Mouse (Mus musculus) heart, embryonic 12.5 days (tissue): Measurements from ENCODE around the gene Gpr152. TPM values are rescaled to one million over a fixed set of nuclear protein-coding genes. Genes with fewer than 3 reads are reported as not detected.
A peak's percentile ranks its signal among the peaks of the same experiment; 100 is the strongest.
"Not testable (repeated sequence)": the region's sequence is repeated elsewhere in the genome, so short reads cannot be mapped to it uniquely, and the experiment has no call there.

Experiments
- ATAC-seq: fragments of 200-750 bp; cut with Nextera tagmentation; 2 replicates; pipeline ENCODE4 v1.8.0; 2017; ENCODE audit warnings: moderate TSS enrichment, moderate library complexity; ENCODE audit not compliant: insufficient number of reproducible peaks, low FRiP score
- H3K27ac ChIP-seq: fragments of 300-500 bp; sonication (generic); 2 replicates; pipeline ENCODE4 v1.5.1; 2016; ENCODE audit warnings: mild to moderate bottlenecking, moderate library complexity; ENCODE audit not compliant: poor library complexity, severe bottlenecking
- H3K27me3 ChIP-seq: fragments of 300-500 bp; sonication (generic); replicated peaks from 2 replicates; pipeline ENCODE4 v1.6.1; 2016; ENCODE audit warnings: mild to moderate bottlenecking, moderate library complexity
- H3K36me3 ChIP-seq: fragments of 300-500 bp; sonication (generic); 2 replicates; pipeline ENCODE4 v1.6.1; 2016; ENCODE audit warnings: mild to moderate bottlenecking, moderate library complexity
- H3K4me1 ChIP-seq: fragments of 300-500 bp; sonication (generic); replicated peaks from 2 replicates; pipeline ENCODE4 v1.6.1; 2016; ENCODE audit warnings: mild to moderate bottlenecking
- H3K4me2 ChIP-seq: fragments of 300-500 bp; sonication (generic); 2 replicates; pipeline ENCODE4 v1.6.1; 2016; ENCODE audit warnings: mild to moderate bottlenecking, moderate library complexity
- H3K4me3 ChIP-seq: fragments of 300-500 bp; sonication (generic); 2 replicates; pipeline ENCODE4 v1.5.1; 2016; ENCODE audit warnings: mild to moderate bottlenecking
- H3K9ac ChIP-seq: fragments of 300-500 bp; sonication (generic); 2 replicates; pipeline ENCODE4 v1.6.1; 2016; ENCODE audit warnings: mild to moderate bottlenecking, moderate library complexity
- H3K9me3 ChIP-seq: fragments of 300-500 bp; sonication (generic); replicated peaks from 2 replicates; pipeline ENCODE4 v1.6.1; 2016; ENCODE audit warnings: mild to moderate bottlenecking, moderate library complexity
- WGBS: fragments of 180-500 bp; shearing (Covaris S2); methylation state at CpG from one replicate; pipeline ENCODE4 v1.1.7; 2016; 5-methylcytosine and 5-hydroxymethylcytosine counted together
- polyA plus RNA-seq: library from polyadenylated mRNA; unstranded; fragments of >200 nt; fragmentation: Nextera tagmentation; extraction: Ambion mirVana; gene quantifications from 2 replicates; pipeline ENCODE4 v1.2.1, GENCODE M21; 2016

The Gpr152 gene
- polyA plus RNA-seq, 1 experiment from 2014 or later, result not detected

DNA sequence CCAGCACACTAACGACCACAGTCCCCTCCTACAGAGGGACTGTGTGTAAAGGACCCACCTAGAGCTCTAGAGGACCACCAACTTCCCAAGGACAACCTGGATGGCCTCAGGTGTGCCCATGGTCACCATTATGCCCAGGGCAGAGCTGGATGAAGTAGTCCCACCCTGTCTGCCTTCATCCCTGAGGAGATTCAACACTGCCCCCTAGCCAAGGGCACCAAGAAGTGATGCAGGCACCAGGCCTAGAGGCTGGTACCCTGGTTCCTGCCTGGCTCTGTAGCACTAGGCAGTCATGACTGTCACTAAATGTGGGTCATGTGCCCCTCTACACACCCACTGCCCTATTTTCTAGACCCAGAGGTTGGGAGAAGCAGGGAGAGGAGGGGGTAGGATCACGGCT, 7.8 kb upstream of the Gpr152 start:
- 83% methylated on average over 2 of the region's 2 CpGs for WGBS
- H3K36me3 ChIP-seq, result peaks cover 57% of the 10 kb centered on the region
- ATAC-seq, result no peak

DNA sequence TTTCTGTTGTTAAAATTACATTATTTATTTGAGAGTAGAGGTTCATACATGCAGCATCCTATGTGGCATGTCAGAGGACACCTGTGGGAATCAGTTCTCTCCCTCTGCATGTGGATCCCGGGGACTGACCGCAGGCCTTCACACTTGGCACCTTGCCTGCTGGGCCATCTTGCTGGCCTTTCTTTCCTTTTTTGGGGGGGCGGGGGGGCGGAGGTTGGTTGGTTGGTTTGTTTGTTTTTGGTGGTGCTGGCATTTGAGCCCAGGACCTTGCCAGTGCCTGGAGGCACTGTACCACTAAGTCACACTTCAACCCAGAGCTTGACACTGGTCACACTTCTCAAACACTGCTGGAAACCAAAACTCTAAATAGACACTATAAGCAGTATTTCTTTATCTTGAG, 5.2 kb upstream of the Gpr152 start:
- Histone ChIP-seq H3K27ac (no peak overlapping the region), H3K27me3 (peaks cover 8% of the 10 kb centered on the region), H3K4me3 (no peak overlapping the region), H3K36me3 (peaks cover 38% of the 10 kb centered on the region), H3K4me1 (peaks cover 9% of the 10 kb centered on the region), H3K4me2 (no peak overlapping the region), H3K9ac (no peak overlapping the region), H3K9me3 (no peaks in the 10 kb centered on the region)
- no peak for ATAC-seq
- WGBS, result 78% methylated on average over 4 of the region's 4 CpGs

More for the DNA sequence above, 7.8 kb upstream of the Gpr152 start:
- Histone ChIP-seq H3K4me2 (no peak overlapping the region), H3K27me3 (no peaks in the 10 kb centered on the region), H3K9ac (no peak overlapping the region), H3K4me3 (no peak overlapping the region), H3K27ac (no peak overlapping the region), H3K4me1 (peaks cover 18% of the 10 kb centered on the region), H3K9me3 (no peaks in the 10 kb centered on the region)

DNA sequence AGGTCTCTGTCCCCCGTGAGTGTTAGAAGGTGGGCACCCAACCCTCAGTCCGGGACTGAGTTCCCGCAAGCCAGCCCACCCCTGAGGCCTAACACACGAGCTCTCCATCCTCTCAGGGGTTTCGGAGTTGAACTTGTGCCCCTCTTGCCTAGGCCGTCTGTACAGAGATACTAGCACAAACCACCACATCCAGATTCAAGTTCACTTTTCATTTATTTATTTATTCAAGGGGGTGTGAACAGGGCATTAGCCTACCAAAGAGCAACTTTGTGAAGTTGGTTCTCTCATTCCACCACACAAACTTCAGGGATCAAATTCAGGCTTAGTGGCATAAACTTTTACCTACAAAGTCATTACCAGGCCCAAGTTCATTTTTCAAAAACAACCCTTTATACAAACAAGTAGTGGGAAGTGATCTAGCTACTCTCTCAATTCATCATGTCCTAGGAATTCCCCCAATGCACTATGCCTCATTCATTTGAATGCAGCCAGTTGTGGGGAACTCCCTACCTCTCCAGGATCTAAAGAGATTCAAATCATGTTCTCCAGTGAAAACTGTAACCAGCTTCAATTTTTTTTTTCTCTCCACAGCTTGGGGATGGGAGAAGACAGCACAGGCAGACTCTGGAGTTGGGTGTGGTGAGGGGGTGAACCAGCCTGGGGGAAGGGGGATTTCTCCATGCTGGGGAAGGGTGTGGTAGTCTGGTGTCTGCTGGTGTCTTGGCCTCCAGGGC, 4.2 kb upstream of the Gpr152 start:
- not testable (repeated sequence) for H3K9me3 ChIP-seq, H3K4me2 ChIP-seq, H3K9ac ChIP-seq, H3K27ac ChIP-seq, H3K4me3 ChIP-seq, H3K4me1 ChIP-seq, H3K27me3 ChIP-seq, ATAC-seq
- peaks cover 28% of the 10 kb centered on the region for H3K36me3 ChIP-seq
- 72% methylated on average over 6 of the region's 6 CpGs for WGBS

DNA sequence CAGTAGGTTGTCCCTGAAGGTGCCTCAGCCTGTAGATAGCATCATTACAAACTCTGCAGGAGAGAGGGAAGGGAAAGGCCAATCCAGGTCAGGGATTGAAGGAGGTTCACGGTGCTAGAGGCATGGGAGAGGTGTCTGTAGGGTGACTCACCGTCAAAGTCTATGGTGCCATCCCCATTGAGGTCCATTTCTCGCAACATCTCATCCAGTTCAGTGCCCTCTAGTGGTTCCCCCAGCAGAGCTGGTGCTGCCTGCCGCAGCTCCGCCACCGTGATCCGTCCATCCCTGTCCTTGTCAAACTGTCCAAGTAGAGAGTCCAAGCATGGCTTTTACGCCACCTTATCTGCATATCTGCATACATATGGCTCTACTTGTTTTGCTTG, 3.6 kb upstream of the Gpr152 start:
- H3K4me2 ChIP-seq, H3K27ac ChIP-seq, ATAC-seq, H3K9ac ChIP-seq, H3K4me3 ChIP-seq, H3K4me1 ChIP-seq, H3K27me3 ChIP-seq, H3K9me3 ChIP-seq: not testable (repeated sequence)
- H3K36me3 ChIP-seq, result peaks cover 24% of the 10 kb centered on the region
- 17% methylated on average over 8 of the region's 8 CpGs for WGBS

DNA sequence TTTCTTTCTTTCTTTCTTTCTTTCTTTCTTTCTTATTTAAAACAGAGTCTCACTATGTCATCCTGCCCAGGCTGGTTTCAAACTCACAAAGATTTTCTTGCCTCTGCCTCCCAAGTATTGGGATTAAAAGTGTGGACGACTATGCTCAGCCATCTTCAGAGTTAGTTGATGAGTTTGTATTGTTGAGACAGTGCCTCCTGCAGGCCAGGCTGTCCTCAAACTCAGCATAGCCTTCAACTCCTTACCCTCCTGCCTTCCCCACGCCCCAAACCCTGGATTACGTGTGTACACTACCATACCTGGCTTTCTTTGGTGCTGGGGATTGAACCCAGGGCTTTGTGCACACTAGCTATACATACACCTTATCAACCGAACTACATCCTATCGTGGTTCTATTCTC, 3.1 kb upstream of the Gpr152 start:
- ATAC-seq, result no peak
- no peaks in the 10 kb centered on the region for H3K4me1 ChIP-seq
- H3K27me3 ChIP-seq, result peaks cover 8% of the 10 kb centered on the region
- no peaks in the 10 kb centered on the region for H3K9me3 ChIP-seq
- H3K9ac ChIP-seq, result no peak overlapping the region
- no peak overlapping the region for H3K4me3 ChIP-seq
- H3K4me2 ChIP-seq, result no peak overlapping the region
- peaks cover 19% of the 10 kb centered on the region for H3K36me3 ChIP-seq
- no peak overlapping the region for H3K27ac ChIP-seq
- WGBS, result 74% methylated on average over 5 of the region's 5 CpGs

DNA sequence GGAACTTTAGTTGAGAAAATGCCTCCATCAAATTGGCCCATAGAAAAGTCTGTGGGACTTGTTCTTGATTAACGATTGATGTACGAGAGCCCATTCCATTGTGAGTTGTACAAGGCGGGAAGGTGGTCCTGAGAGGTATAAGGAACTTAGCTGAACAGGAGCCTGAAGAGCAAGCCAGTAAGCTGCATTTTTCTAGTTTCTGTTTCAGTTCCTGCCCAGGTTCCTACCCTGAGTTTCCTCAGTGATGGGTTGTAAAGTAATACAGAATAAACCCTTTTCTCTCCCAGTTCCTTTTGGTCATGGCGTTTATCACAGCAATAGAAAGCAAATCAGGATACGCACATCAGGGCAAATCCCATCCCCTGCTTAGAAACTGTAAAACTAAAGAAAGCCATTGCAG, 1.7 kb upstream of the Gpr152 start:
- H3K4me1 ChIP-seq, result no peaks in the 10 kb centered on the region
- no peak for ATAC-seq
- peaks cover 8% of the 10 kb centered on the region for H3K27me3 ChIP-seq
- H3K9me3 ChIP-seq, result no peaks in the 10 kb centered on the region
- H3K36me3 ChIP-seq, result peaks cover 4% of the 10 kb centered on the region
- H3K4me3 ChIP-seq, result no peak overlapping the region
- no peak overlapping the region for H3K27ac ChIP-seq
- 84% methylated on average over 5 of the region's 5 CpGs for WGBS
- no peak overlapping the region for H3K4me2 ChIP-seq
- H3K9ac ChIP-seq, result no peak overlapping the region

DNA sequence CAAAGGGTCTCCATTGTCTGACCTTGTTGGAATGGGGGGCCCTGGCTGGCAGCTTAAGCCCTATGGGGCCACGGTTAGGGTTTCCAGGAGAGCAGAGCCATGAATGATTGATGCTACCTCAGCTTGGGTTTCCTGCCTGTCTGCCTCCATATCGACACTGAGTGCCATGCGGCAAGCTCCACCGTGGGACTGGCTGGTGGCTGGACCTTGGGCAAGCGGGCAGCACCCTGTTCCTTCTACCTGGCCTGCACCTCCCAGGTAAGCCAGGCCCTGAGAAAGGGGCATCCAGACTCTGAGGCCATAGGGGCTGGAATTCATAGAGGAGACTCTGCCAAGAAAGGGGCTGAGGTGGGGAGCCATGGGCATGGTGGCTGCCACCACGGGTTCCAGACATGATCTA, 560 bp downstream of the Gpr152 start:
- no peak for ATAC-seq
- no peak overlapping the region for H3K27ac ChIP-seq
- H3K4me2 ChIP-seq, result no peak overlapping the region
- no peaks in the 10 kb centered on the region for H3K4me1 ChIP-seq
- H3K4me3 ChIP-seq, result no peak overlapping the region
- 82% methylated on average over 6 of the region's 6 CpGs for WGBS
- no peaks in the 10 kb centered on the region for H3K9me3 ChIP-seq
- no peaks in the 10 kb centered on the region for H3K36me3 ChIP-seq
- H3K27me3 ChIP-seq, result peaks cover 8% of the 10 kb centered on the region
- H3K9ac ChIP-seq, result no peak overlapping the region

DNA sequence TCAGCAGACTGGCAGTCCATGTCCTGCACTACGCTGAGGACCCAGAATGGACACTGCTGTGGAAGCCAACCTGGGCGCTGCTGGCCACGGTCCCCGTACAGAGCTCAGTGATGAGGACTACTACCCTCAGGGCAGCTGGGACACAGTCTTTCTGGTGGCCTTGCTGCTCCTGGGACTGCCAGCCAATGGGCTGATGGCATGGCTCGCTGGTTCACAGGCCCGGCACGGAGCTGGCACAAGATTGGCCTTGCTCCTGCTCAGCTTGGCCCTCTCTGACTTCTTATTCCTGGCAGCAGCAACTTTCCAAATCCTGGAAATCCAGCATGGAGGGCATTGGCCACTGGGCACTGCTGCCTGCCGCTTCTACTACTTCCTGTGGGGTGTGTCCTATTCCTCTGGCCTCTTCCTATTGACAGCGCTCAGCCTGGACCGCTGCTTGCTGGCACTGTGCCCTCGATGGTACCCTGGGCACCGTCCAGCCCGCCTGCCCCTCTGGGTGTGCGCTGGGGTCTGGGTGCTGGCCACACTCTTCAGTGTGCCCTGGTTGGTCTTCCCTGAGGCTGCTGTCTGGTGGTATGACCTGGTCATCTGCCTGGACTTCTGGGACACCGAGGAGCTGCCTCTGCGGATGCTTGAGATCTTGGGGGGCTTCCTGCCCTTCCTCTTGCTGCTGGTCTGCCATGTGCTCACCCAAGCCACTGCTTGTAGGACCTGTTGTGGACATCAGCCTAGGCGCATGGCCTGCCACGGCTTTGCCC, 3.0 kb downstream of the Gpr152 start:
- no peaks in the 10 kb centered on the region for H3K36me3 ChIP-seq
- H3K4me1 ChIP-seq, result no peaks in the 10 kb centered on the region
- H3K4me3 ChIP-seq, result no peak overlapping the region
- H3K9ac ChIP-seq, result no peak overlapping the region
- WGBS, result 86% methylated on average over 18 of the region's 18 CpGs
- 0 out of 2 replicates have a peak, but pooled peaks cover 5% of the 10 kb centered on the region for H3K9me3 ChIP-seq
- no peak overlapping the region for H3K4me2 ChIP-seq
- peak; percentile 30; the same call in 1 of the 2 replicates for ATAC-seq
- H3K27ac ChIP-seq, result no peak overlapping the region
- peaks cover 3% of the 10 kb centered on the region; the same call in 1 of the 2 replicates for H3K27me3 ChIP-seq

DNA sequence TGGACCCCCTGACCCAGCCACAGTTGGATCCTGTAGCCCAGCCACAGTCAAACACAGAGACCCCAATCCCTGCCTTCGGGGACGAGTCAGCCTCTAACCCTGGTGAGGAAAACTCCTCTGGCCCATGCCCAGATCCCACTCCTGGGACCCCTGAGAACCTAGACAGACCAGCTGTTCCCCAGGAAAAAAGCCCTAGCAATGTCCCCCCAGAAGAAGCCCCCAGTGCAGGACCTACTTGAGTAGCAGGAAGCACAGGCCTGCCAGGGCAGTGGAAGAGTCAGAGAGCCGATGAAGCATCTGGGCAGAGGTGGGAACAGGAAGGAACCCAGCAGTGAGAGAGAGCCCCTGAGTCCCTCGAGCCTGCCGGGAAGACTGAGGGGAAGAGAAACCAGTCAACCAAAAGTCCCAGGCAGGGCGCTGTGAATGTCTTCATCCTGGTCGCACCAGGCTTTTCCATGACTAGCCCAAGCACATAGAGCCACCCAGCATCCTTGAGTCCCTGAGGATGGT, 4.2 kb downstream of the Gpr152 start, which contains the start of gene Cabp4:
Cabp4 (minus strand) TSS at position 275 of the 510 bp plus-strand sequence.
- Histone ChIP-seq H3K9ac (no peak within 1 kb of the TSS), H3K36me3 (no peaks in the 10 kb centered on the region), H3K27me3 (no peaks in the 10 kb centered on the region), H3K4me2 (no peak within 1 kb of the TSS), H3K4me1 (peaks cover 5% of the 10 kb centered on the region), H3K9me3 (0 out of 2 replicates have a peak, but pooled peaks cover 5% of the 10 kb centered on the region), H3K4me3 (no peak within 1 kb of the TSS), H3K27ac (no peak within 1 kb of the TSS)
- 72% methylated on average over 7 of the region's 7 CpGs for WGBS
- no peak for ATAC-seq

DNA sequence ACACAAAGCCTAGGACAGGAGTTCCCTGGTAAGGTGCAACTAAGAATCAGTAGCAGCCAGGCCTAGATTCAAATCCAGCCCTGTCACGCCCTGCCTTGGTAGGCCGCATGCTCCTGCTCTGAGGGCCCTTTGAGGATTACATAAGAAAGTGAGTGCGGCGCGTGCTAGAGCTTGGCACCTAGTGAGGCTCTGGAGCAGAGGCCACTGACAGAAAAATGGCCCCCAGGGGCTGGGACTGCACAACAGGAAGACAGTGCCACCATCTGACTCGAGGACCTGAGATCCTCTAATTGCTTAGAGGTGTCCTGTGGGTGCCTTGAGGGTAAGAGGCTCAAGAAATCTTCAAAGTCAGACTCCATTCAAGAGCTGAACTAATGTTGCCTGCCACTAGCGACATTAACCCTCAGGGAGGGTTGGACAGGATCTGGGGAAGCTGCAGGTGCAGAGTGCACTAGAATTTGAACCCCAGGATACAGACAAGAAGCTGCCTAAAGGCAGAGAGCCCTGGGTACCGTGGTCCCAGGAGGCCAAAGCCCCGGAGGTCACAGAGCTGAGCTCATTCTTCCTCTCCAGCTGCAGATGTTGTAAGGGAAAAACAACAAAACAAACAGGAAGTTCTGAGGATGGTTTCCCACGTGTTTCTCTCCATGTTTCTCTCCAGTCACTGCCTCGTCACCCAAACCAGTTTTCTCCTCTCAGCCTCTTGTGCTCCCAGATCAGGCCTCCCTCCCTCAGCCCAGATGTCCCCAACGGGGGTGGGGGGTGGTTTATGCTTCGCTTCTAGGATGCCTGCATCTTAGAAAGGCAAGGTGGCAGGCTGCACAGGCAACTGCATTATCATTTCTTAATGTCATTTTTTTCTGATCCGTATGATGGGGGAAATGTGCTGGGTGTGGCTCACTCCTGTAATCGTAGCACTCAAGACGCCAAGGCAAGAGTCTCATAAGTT, 5.2 kb downstream of the Gpr152 start:
- peaks cover 14% of the 10 kb centered on the region for H3K4me1 ChIP-seq
- ATAC-seq, result no peak
- H3K27ac ChIP-seq, result no peak overlapping the region

More for the DNA sequence above, 5.2 kb downstream of the Gpr152 start:
- no peak overlapping the region for H3K4me2 ChIP-seq
- H3K9me3 ChIP-seq, result 0 out of 2 replicates have a peak, but pooled peaks cover 5% of the 10 kb centered on the region
- no peaks in the 10 kb centered on the region for H3K27me3 ChIP-seq
- WGBS, result 77% methylated on average over 16 of the region's 16 CpGs
- H3K4me3 ChIP-seq, result no peak overlapping the region
- peaks cover 1% of the 10 kb centered on the region; the same call in 1 of the 2 replicates for H3K36me3 ChIP-seq
- no peak overlapping the region for H3K9ac ChIP-seq
